Mouse (Mus musculus) hindlimb bud, embryonic 11.5 days (tissue): ENCODE measurements around the gene Sp1.

ENCODE experiments used
- DNase-seq: peaks from one replicate; pipeline ENCODE4 v3.0.0-alpha.2; 2012; ENCODE audit warnings: low read depth, low spot score; ENCODE audit errors: extremely low spot score

The Sp1 gene

DNA sequence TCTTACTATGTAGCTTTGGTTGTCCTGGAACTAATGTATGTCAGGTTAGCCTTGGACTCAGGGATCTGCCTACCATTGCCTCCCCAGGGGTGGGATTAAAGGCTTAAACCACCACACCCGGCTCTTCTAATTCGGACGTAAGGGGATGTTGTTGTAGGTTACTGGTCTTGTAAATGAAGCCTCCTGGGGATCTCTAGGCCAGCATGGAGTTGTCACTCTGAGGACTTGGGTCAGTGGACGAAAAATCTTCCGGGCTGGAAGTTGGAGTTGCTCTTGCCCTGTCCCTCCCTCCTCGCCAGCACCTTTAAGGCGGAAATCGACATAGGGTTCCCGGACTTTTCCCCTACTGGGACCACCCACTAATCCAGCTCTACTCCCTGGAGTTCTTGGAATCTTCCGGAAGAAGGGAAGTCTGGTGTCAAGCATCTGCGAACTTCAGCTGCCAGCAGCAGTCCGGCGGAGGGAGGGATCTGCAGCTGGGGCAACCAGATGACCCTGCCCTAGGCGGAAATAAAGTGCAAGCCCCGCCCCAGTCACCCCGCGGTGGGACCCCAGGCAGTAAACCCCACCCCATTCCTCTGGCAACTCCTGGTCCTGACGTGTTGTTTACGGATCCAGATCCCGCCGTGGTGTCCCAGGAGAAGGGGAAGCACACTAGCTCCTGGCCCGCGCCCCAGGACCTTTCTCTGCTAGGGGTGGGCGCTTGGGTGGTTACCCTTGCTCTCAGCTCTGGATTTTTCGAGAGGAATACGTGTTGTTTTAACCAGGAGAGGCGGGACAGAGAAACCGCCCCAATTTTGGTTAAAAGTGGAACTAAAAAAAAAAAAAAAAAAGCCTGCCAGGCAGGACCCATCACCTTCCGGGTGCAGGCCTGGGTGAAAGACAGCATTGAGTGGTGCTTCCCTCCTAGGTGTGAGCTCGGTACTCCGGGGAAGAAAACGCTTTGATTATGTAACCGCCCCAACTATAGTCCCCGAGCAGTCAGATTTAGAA, 6.4 kb upstream of the Sp1 start:
- no peak for DNase-seq

DNA sequence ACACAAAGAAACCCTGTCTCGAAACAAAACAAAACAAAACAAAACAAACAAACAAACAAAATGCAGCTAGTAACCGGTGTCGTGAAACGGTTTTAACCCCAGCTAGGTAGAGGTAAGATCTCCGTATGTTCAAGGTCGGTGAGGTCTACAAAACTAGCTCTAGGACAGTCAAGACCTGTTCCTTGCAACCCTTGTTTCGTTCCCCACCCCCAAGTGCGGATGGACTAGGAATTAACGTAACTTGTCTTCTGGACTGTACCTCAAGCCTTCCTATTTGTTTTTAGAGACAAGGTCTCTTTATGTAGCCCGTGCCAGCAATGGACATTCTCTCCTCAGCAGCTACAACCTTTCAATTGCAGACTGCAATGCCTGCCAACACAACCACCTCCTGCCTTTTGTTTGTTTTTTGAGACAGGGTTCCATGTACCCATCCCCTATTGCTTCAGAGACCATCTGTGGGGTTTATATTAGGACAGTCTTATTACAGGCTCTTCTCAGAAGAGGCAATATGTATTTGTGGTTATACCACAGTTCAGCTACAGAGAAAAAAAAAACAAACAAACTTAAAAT, 5.4 kb upstream of the Sp1 start:
- no peak for DNase-seq

DNA sequence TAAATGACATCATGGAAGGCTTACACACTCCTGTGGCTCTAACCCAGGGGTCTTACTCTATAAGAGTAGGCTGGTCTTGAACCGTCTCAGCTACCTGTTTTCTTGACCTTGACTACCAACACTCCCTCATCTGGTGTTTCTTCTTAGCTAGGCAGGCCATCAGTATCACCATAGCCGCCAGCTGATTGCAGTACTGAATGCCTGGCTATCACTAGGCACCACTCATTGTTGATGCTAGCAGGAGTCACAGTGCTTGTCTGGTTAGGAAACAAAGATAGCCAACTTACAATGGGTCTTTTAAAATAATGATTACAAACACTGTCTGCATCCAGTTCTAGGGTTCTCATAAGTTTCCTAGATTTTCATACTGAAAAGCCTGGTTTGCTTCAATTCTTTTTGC, 4.7 kb upstream of the Sp1 start:
- no peak for DNase-seq

DNA sequence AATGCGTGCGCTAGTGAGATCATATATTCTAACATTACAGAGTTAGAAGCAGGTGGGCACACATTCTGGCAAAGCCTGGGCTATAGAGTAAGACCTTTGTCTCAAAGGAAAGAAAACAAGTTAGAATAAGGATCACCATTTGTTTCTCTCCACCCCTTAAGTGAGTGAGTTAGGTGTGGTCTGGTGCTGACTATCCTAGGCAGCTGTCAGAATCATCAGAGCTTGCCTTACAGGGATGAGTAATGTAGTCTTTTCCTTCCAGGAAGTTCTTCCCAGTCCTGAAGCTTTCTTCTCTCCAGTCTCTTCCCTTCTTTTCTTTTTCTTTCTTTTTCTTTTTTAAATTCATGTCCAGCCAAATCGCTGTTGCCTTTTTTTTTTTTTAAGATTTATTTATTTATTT, 3.7 kb upstream of the Sp1 start:
- DNase-seq, result no peak

DNA sequence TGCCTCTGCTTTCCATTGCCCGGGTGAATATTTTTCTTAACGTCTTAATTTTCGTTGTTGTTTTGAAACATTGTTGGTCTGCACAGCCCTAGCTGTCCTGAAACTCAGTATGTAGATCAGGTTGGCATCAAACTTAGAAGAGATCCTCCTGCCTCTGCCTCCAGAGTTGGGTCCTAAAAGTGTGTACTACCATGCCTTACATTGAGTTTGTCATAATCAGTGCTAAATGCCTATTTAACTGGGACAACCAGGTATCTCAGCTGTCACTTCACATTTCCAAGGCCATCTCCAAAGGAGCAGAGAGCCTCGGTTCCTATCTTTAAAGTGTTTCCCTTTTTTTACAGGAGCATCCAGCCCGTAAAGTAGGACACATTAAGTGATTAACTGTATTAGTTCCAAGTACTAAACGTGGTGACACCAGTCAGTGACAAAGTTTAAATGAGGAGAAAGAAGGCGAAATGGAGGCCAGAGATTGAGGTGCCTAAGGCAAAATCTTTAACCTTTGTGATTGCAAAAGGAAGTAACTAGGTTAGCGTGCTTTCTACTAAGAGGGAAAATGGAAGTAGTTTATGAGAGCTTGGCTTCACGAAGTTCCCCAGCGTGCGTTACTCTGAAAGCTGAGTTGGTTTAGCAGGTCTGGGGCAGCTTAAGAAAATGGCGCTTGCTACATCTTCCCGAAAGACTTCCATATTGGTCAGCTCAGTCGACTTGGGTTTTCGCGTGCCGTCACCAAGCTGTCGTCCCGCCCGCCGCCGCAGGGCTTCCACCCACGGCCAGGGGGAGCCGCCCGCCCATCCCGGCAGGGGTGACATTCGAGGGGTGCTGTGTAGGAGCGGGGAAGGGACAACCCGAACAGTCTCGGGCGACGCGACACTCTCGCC, 1.1 kb upstream of the Sp1 start:
- no peak for DNase-seq

DNA sequence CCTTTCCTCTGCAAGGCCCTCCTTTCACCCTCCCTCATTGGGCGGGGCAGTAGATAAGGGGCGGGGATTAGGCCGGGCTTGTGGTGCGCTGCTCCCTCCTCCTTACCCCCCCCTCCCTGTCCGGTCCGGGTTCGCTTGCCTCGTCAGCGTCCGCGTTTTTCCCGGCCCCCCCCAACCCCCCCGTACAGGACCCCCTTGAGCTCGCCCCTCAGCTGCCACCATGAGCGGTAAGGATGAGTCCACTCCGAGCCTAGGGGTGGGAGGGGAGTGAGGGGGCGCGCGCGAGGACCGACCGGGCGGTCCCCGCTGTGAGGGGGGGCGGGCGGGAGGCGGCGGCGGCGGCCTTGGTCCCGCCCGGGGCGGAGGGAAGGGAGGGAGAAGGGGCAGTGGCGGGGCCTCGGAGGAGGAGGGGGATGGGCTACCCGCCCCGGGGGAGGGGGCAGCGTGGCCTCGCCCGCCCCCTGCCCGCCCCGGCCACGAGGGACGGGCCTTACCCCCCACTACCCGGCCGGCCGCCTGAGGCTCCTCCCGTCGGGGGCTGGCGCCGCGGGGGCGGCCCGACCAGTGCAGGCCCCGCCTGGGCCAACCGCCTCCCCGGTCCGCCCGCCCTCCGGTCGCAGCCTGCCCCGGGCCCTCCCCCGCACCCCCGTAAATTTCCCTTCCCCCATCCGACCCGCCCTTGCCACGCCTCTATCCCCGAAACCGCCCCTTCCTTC, 411 bp downstream of the Sp1 start:
- DNase-seq, result no peak

DNA sequence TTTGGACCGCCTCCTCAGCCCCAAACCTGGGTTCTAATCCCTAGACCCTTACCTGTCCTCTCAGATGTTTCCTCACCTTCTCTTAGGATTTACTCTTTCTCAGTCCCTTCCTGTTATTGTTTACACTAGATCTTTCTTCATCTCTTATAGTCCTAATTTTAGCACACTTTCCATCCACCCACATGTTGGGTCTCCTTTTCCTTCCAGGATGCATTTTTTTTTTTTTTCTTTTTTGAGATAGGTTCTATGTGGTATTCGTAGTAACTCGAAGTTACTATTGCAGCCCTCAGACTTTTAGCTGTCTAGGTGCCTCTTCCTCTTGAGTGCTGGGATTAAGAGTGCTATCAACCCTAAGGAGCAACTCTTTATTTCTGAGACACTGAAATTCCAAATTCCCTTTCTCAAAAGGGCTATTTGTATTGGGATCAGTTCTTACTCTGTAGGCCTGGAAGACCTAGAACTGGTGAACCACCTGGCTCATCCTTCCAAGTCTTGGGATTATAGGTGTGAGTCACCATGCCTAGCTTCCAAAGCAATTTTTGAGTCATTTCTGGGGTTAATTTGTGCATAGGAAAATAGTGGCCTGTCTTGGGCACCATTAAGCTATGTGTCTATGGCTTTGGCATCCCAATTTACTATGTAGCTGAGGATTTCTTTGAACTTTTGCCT, 1.1 kb downstream of the Sp1 start:
- no peak for DNase-seq

DNA sequence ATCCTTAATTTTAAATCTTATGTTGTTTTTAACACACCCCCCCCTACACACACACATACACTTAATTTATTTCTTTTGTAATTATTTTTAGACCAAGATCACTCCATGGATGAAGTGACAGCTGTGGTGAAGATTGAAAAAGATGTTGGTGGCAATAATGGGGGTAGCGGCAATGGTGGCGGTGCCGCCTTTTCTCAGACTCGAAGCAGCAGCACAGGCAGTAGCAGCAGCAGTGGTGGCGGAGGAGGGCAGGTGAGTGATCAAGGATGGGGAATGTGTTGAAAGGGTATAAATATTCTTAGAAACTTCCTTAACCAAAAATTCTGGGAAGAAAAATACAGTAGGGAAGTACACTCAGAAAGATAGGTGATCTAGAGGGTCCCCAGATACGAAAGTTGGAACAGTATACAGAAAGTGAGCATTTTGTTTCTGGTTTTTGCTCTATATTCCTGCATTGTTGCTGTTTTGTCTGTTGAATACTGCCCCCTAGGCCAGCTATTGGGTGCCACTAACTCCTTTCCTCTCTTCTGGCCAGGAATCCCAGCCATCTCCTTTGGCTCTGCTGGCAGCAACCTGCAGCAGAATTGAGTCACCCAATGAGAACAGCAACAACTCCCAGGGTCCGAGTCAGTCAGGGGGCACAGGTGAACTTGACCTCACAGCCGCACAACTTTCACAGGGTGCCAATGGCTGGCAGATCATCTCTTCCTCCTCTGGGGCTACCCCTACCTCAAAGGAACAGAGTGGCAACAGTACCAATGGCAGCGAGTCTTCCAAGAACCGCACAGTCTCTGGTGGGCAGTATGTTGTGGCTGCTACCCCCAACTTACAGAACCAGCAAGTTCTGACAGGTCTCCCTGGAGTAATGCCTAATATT, 2.0 kb downstream of the Sp1 start:
- DNase-seq, result no peak

DNA sequence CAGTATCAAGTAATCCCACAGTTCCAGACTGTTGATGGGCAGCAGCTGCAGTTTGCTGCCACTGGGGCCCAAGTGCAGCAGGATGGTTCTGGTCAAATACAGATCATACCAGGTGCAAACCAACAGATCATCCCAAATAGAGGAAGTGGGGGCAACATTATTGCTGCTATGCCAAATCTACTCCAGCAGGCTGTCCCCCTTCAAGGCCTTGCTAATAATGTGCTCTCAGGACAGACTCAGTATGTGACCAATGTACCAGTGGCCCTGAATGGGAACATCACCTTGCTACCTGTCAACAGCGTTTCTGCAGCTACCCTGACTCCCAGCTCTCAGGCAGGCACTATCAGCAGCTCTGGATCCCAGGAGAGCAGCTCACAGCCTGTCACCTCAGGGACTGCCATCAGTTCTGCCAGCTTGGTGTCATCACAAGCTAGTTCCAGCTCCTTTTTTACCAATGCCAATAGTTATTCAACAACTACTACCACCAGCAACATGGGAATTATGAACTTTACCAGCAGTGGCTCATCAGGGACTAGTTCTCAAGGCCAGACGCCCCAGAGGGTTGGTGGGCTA, 2.7 kb downstream of the Sp1 start:
- no peak for DNase-seq

DNA sequence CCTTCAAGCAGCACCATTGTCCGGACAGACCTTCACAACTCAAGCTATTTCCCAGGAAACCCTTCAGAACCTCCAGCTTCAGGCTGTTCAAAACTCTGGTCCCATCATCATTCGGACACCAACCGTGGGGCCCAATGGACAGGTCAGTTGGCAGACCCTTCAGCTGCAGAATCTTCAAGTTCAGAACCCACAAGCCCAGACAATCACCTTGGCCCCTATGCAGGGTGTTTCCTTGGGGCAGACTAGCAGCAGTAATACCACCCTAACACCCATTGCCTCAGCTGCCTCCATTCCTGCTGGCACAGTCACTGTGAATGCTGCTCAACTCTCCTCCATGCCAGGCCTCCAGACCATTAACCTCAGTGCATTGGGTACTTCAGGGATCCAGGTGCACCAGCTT, 3.3 kb downstream of the Sp1 start:
- DNase-seq, result no peak

DNA sequence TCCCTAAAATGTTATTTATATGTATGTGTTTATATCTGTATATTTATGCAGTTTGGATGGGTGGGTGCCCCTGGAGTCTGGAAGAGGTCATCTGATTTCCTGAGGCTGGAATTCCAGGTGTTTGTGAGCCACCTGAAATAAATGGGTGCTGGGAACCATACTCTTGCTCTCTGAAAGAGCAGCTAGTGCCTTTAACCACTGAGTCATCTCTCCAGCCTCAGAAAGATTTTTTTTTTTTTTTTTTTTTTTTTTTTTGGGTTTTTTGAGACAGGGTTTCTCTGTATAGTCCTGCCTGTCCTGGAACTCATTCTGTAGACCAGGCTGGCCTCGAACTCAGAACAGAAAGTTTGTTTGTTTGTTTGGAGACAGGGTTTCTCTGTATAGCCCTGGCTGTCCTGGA, 5.1 kb downstream of the Sp1 start:
- DNase-seq, result no peak

DNA sequence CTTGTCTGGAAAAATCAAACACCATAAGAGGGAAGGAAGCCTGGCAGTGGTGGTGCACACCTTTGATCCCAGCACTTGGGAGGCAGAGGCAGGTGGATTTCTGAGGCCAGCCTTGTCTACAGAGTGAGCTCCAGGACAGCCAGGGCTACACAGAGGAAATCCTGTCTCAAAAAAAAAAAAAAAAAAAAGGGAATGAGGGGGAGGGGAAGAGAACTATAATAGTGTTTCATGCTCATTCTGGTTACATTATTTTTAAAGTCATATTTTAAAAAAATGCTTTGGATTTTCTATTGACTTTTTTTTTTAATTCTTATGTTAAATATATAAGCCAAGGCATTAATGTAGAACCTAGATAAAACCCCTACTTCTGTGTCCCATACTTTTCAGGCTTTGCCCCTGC, 7.7 kb downstream of the Sp1 start:
- DNase-seq, result no peak

DNA sequence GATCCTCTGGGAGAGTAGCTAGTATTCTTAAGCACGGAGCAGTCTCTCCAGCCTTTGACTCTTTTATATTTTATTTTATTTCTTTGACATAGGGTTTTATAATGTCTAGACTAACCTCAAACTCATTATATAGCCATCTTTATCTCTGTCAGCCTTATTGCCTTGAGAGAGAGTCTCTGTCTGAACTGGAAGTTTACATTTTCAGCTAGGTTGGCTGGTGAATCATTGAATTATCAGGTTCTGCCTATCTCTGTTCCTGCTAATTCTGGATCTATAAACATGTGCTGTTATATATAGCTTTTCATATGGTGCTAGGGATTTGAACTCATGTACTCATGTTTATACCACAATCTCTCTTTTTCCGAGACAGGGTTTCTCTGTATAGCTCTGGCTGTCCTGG, 11.6 kb downstream of the Sp1 start:
- DNase-seq, result no peak

DNA sequence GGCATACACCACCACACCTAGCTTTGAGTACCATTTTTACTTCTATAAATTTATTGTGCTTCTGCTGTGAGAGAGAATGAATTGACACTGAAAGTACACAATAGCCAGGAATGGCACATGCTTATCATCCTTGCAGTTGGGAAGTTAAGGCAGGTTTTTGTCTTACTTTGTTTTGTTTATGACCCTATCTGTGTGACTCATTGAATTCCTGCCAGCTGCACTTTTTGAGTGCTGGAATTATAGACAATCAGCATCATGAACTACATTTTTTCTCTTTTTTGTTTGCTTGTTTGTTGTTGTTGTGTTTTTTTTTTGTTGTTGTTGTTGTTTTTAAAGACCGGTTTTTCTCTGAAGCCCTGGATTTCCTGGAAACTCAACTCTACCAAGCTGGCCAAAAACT, 15.0 kb downstream of the Sp1 start:
- no peak for DNase-seq

DNA sequence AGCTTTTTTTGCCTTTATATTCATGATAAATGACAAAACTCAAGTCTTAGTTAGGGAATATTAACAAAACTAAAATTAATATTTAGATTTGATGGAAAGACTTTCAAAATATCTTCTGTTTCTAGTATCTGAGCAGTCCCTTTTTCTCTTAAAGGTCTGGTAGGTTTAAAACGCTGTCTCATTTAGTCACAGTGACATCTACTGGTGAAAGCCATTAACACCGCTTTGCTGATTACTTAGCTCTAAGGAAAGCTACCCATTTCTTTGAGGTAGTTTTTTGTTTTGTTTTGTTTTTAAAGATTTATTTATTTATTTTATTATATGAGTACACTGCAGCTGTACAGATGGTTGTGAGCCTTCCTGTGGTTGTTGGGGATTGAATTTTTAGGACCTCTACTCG, 15.5 kb downstream of the Sp1 start:
- no peak for DNase-seq

DNA sequence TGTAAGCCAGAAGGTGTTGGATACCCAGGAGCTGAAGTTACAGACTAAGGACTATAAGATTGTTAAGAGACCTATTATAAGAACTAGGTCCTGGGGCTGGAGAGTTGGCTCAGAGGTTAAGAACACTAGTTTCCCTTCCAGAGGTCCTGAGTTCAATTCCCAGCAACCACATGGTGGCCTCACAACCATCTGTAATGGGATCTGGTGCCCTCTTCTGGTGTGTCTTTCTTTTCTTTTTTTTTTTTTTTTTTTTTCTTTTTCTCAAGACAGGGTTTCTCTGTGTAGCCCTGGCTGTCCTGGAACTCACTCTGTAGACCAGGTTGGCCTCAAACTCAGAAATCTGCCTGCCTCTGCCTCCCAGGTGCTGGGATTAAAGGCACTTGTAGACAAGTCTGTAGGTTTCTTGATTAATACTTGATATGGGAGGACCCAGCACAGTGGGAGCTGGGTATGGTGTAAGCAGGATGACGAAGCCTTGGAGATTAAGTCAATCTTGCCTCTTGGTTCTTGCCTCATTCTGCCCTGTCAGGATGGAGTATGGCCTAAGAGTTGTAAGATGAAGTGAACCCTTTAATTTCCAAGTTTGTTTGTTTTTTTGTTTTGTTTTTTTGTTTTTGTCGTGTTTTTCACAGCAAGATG, 17.8 kb downstream of the Sp1 start:
- no peak for DNase-seq

DNA sequence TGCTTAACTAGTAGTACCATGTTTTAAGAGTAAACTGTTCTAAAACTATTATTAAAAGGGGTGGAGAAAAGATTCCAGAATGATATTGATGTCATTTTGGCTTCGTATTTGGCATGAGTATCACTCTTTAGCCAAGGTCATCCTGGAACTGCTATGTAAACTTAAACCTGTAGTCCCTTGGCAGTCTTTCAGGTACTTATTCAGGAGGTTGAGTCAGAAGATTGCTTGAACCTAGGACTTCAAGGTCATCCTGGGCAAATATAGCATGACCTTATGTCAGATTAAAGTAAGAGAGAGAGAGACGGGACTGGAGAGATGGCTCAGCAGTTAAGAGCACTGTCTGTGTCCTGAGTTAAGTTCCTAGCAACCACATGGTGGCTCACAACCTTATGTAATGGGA, 18.7 kb downstream of the Sp1 start:
- DNase-seq, result no peak

DNA sequence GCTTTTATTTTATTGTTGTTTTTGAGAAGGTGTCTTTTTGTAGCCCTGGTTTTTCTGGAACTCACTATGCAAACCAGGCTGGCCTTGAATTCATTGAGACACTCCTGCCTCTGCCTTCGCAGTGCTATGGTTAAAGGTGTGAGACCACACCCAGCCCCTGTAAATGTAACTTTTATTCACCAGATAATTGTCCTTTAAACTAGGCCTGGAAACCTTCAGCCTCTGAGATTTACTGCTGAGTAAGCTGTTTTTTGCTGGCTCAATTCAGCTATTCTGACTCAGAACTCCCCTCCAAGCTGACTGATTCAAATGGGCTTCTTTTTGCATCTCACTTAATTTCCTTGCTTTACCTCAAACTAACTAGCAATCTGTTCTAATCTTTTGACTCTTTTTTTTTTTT, 21.0 kb downstream of the Sp1 start:
- DNase-seq, result no peak

DNA sequence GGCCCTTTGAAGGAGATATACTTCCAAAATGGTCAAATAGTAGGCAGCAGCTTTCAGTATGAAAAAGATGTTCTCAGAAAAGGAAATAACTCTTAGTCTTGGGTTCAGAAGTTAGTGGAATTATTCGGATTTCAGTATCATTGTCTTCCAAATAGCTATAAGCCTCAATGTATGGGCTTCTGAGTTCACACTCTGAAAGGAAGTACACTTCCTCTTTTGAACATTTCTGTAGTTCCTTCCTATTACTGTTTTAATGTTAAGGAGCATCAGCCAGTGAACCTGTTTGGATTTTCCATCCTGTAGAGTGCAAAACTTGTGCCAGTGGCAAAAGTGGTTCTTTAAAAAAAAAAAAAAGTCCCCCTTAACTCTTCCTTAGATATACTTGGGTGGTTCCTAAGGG, 26.1 kb downstream of the Sp1 start:
- DNase-seq, result no peak
